Mouse (Mus musculus) forebrain, embryonic 16.5 days (tissue): ENCODE measurements around the gene Serping1. TPM values are rescaled to one million over a fixed set of nuclear protein-coding genes. Genes with fewer than 3 reads are reported as not detected.
"Not testable (repeated sequence)": the region's sequence is repeated elsewhere in the genome, so short reads cannot be mapped to it uniquely, and the experiment has no call there.

Source experiments
- ATAC-seq: fragments of 200-750 bp; cut with Nextera tagmentation; 2 replicates; pipeline ENCODE4 v1.8.0; 2017; ENCODE audit warnings: mild to moderate bottlenecking, moderate library complexity
- H3K27ac ChIP-seq: fragments of 300-500 bp; sonication (generic); 2 replicates; pipeline ENCODE4 v1.5.1; 2014; ENCODE audit warnings: low read length, control low read depth
- H3K27me3 ChIP-seq: fragments of 300-500 bp; sonication (generic); replicated peaks from 2 replicates; pipeline ENCODE4 v1.6.1; 2014; ENCODE audit warnings: low read length; ENCODE audit not compliant: control insufficient read depth, insufficient read depth
- H3K36me3 ChIP-seq: fragments of 300-500 bp; sonication (generic); 2 replicates; pipeline ENCODE4 v1.6.1; 2014; ENCODE audit not compliant: control insufficient read depth, insufficient read depth
- H3K4me1 ChIP-seq: fragments of 300-500 bp; sonication (generic); replicated peaks from 2 replicates; pipeline ENCODE4 v1.6.1; 2014; ENCODE audit warnings: low read length; ENCODE audit not compliant: control insufficient read depth, insufficient read depth
- H3K4me2 ChIP-seq: fragments of 300-500 bp; sonication (generic); 2 replicates; pipeline ENCODE4 v1.6.1; 2014; ENCODE audit warnings: mild to moderate bottlenecking, low read length, control low read depth
- H3K4me3 ChIP-seq: fragments of 300-500 bp; sonication (generic); replicated peaks from 2 replicates; pipeline ENCODE4 v1.5.1; 2014; ENCODE audit warnings: mild to moderate bottlenecking, low read length, control low read depth
- H3K9ac ChIP-seq: fragments of 300-500 bp; sonication (generic); replicated peaks from 2 replicates; pipeline ENCODE4 v1.6.1; 2014; ENCODE audit warnings: low read depth, low read length, control low read depth
- H3K9me3 ChIP-seq: fragments of 300-500 bp; sonication (generic); 2 replicates; pipeline ENCODE4 v1.6.1; 2016; ENCODE audit warnings: low read length; ENCODE audit not compliant: control insufficient read depth
- WGBS: fragments of 180-500 bp; shearing (Covaris S2); extraction: QIAGEN DNeasy Blood & Tissue Kit; methylation state at CpG from one replicate; pipeline ENCODE4 v1.1.7; 2014; 5-methylcytosine and 5-hydroxymethylcytosine counted together
- polyA plus RNA-seq: library from polyadenylated mRNA; unstranded; fragments of >200 nt; fragmentation: Nextera tagmentation; extraction: Ambion mirVana; gene quantifications from 2 replicates; pipeline ENCODE4 v1.2.1, GENCODE M21; 2015

Gene Serping1
- polyA plus RNA-seq, 1 experiment from 2014 or later, result 25.0 TPM

DNA sequence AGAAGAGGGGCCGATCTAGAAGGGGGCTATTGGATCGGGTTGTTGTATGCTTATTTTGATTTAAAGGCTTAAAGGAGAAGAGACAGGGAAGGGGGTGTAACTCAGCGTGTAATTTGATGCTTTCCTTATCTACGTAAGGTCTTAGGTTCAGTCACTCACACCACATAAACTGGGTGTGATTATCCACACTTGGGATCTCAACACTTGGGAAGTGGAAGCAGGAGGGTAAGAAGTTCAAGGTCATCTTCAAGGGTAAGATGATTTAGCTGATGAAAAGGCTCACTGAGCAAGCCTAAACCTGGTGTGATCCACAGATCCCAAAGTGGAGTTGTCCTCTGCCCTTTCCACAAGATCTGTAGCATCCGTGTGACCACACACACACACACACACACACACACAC is 31.3 kb upstream of the Serping1 start:
- no peaks in the 10 kb centered on the region for H3K36me3 ChIP-seq
- H3K9ac ChIP-seq, result no peak overlapping the region
- H3K4me3 ChIP-seq, result no peak overlapping the region
- H3K4me2 ChIP-seq, result no peak overlapping the region
- H3K27ac ChIP-seq, result no peak overlapping the region
- no peak for ATAC-seq
- no peaks in the 10 kb centered on the region for H3K9me3 ChIP-seq
- H3K4me1 ChIP-seq, result peaks cover 6% of the 10 kb centered on the region; the same call in 1 of the 2 replicates
- WGBS, result 85% methylated on average over 5 of the region's 5 CpGs
- H3K27me3 ChIP-seq, result no peaks in the 10 kb centered on the region

DNA sequence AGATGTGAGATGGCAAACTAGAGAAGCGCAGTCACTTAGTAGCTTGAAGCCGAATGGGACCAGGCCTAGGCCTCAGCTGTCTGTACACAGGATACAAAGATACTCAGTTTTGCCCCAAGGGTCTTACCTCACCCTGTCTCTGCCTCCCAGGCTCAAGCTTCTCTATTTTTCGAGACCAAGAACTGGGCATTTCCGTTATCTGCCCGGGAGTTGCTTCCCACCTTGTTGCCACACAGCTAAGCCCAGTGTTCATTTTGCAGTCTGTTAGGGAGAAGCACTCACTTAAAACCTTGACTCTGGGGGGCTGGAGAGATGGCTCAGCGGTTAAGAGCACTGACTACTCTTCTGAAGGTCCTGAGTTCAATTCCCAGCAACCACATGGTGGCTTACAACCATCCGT is 28.7 kb upstream of the Serping1 start:
- H3K9me3 ChIP-seq, result no peaks in the 10 kb centered on the region
- 92% methylated on average over 7 of the region's 7 CpGs for WGBS

DNA sequence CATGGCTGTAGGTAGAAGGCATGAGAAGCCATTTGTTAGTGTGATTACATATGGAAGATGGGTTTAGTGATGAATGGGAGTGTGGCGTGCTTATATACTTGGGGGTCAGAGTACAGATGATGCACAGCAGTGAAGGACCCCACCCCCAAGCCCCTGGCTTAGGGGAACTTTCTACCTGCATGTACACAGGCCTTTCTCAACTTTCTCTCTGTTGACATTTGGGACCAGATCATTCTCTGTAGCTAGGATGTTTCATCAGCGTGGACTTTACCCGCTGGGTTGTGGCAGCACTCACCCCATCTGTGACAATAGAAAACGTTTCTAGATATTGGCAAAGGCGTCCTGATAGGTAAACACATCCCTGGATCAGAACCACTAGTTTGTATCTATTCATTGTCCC is 26.0 kb upstream of the Serping1 start:
- not testable (repeated sequence) for ATAC-seq, H3K27me3 ChIP-seq, H3K4me3 ChIP-seq, H3K4me2 ChIP-seq, H3K4me1 ChIP-seq, H3K9me3 ChIP-seq, H3K36me3 ChIP-seq, H3K27ac ChIP-seq, H3K9ac ChIP-seq
- WGBS, result 78% methylated on average over 5 of the region's 5 CpGs

More for the DNA sequence above, 28.7 kb upstream of the Serping1 start:
- Histone ChIP-seq H3K4me1 (peaks cover 5% of the 10 kb centered on the region; the same call in 1 of the 2 replicates), H3K9ac (no peak overlapping the region), H3K36me3 (no peaks in the 10 kb centered on the region), H3K4me3 (no peak overlapping the region), H3K27me3 (no peaks in the 10 kb centered on the region), H3K27ac (no peak overlapping the region), H3K4me2 (no peak overlapping the region)
- ATAC-seq, result no peak

DNA sequence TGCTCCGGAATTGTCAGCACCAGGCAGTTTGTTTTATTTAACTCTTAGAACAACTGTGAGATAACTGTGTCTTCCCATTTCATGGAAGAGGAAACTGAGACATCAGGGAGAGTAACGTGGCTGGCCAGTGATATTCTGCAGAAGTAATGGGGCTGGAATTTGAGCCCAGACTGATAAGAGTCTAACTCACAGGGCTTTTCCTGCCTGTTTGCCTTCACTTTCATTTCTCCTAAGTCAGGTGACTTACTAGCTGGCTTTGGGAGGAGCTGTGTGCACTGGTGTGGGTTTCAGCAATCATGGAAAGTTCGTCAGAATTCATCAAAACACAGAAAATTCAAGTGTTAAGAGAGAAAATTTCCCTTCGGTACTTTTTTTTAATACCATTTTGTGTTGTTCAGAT is 25.1 kb upstream of the Serping1 start:
- H3K4me2 ChIP-seq, result no peak overlapping the region
- no peak overlapping the region for H3K9ac ChIP-seq
- no peak overlapping the region for H3K4me3 ChIP-seq
- 86% methylated on average over 4 of the region's 4 CpGs for WGBS
- H3K36me3 ChIP-seq, result no peaks in the 10 kb centered on the region
- no peak overlapping the region for H3K27ac ChIP-seq
- H3K27me3 ChIP-seq, result no peaks in the 10 kb centered on the region
- peaks cover 5% of the 10 kb centered on the region; the same call in 1 of the 2 replicates for H3K4me1 ChIP-seq
- H3K9me3 ChIP-seq, result no peaks in the 10 kb centered on the region
- ATAC-seq, result no peak

DNA sequence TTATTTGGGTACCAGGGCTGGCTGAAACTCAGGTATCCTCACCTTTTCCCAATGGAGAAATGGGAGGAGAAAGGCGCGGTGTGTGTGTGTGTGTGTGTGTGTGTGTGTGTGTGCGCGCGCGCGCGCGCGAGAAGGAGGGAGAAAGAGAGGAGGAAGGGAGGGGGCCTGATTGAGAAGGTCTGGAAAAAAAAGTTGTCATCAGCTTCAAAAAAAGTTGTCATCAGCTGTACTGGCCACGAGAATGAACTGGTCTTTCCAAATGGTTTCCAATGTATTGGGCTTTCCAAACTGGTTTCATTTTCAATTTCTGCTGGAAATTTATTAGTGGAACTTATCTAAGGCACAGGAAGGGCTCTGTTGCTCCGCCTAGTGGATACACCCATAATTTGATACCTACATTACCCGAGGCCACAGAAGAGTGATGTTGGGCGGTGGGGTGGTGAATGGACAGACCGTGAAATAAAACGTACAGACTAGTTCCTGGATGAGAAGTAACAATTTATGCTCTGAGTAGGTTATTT is 23.9 kb upstream of the Serping1 start:
- no peaks in the 10 kb centered on the region for H3K9me3 ChIP-seq
- WGBS, result 0% methylated on average over 16 of the region's 16 CpGs
- H3K4me3 ChIP-seq, result peak overlapping the region; percentile 60
- no peaks in the 10 kb centered on the region for H3K27me3 ChIP-seq
- peak overlapping the region; percentile 71 for H3K9ac ChIP-seq
- H3K36me3 ChIP-seq, result no peaks in the 10 kb centered on the region
- peak; percentile 67 for ATAC-seq
- H3K4me1 ChIP-seq, result peaks cover 5% of the 10 kb centered on the region; the same call in 1 of the 2 replicates
- H3K27ac ChIP-seq, result no peak overlapping the region
- H3K4me2 ChIP-seq, result peak overlapping the region; percentile 98

DNA sequence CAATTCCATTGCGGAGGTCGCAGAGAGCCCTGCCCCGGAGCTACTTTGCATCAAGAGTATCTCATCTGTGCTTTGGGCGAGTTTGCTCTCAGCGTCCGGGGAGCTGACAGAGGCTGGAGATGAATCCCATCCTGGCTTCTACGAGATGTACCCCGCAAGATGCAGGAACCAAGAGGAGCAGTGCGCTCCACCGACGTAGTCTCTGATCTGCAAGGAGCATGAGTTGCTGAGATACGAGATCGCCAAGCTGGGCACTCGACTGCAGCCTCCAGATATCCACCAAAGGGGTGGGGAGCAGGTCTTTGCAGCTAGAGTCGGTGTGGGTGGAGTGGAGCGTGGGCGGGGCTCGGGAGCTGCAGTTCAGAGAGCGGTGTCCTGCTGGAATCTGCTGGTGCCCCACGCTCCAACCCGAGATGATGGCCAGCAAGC is 23.3 kb upstream of the Serping1 start, which contains the start of gene Ube2l6:
Gene Ube2l6, plus strand, starts transcription at position 336 of the 429 bp plus-strand sequence.
- peak within 1 kb of the TSS; percentile 60 for H3K4me3 ChIP-seq
- no peaks in the 10 kb centered on the region for H3K36me3 ChIP-seq
- peaks cover 5% of the 10 kb centered on the region; the same call in 1 of the 2 replicates for H3K4me1 ChIP-seq
- H3K9me3 ChIP-seq, result no peaks in the 10 kb centered on the region
- peak within 1 kb of the TSS; percentile 71 for H3K9ac ChIP-seq
- peak; percentile 72 for ATAC-seq
- peak within 1 kb of the TSS; percentile 98 for H3K4me2 ChIP-seq
- H3K27me3 ChIP-seq, result no peaks in the 10 kb centered on the region
- no peak within 1 kb of the TSS for H3K27ac ChIP-seq
- 0% methylated on average over 21 of the region's 21 CpGs for WGBS

DNA sequence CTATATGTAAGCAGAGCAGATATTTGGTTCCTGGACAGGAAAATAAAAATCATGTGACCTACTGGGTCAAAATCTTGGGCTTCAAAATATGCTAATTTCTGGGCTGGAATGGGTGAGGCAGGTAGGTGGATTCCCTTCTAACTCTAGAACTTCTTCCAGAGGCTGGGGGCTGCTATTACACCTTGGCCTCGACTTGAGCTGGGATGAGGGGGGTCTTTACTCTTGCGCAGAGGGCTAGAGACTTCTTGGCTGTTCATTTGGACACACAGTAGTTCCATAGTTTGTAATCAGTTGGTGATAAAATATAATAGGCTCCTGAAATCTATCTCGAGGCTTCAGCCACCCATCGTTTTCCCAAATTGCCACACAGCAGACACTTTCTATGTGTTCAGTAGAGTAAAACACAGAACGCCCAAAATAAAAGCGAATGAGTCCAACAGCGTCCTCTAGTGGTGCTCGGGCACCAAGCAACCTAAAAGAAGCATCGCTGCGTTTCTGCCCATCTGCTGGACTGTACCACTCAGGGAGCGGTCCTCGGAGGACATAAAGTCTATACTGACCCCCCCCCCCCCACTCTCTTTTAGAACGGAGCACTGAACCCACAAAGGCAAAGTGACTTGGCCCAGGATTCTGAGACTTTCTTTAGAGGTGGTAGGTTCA is 22.7 kb upstream of the Serping1 start:
- Histone ChIP-seq H3K4me1 (peaks cover 5% of the 10 kb centered on the region; the same call in 1 of the 2 replicates), H3K36me3 (no peaks in the 10 kb centered on the region), H3K9me3 (no peaks in the 10 kb centered on the region), H3K27me3 (no peaks in the 10 kb centered on the region), H3K4me3 (peak overlapping the region; percentile 60), H3K4me2 (peak overlapping the region; percentile 98), H3K9ac (peak overlapping the region; percentile 71; the same call in 1 of the 2 replicates), H3K27ac (no peak overlapping the region)
- ATAC-seq, result peak; percentile 65
- 8% methylated on average over 13 of the region's 13 CpGs for WGBS

DNA sequence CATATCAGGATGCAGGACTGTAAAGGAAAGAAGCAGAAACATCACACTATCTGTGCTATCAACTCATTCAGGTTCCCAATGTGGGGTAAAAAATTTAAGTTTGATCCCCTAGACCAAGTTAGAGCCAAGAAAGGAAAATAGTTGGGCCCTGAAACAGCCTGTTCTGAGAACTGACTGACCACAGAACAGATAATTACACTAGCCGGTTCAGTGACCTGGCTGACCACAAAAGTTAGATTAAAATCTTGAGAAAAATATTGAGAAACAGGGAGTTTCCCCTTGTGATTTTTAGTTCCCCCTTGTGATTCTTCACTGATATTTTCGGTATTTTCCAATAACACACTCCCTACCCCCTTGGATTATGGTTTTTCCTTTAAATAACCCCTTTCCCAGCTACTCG is 18.6 kb upstream of the Serping1 start:
- H3K27me3 ChIP-seq, result no peaks in the 10 kb centered on the region
- no peaks in the 10 kb centered on the region for H3K4me1 ChIP-seq
- no peaks in the 10 kb centered on the region for H3K36me3 ChIP-seq
- no peak overlapping the region for H3K4me3 ChIP-seq
- no peaks in the 10 kb centered on the region for H3K9me3 ChIP-seq
- no peak for ATAC-seq
- H3K4me2 ChIP-seq, result no peak overlapping the region
- WGBS, result 80% methylated on average over 3 of the region's 3 CpGs
- no peak overlapping the region for H3K27ac ChIP-seq
- H3K9ac ChIP-seq, result no peak overlapping the region

DNA sequence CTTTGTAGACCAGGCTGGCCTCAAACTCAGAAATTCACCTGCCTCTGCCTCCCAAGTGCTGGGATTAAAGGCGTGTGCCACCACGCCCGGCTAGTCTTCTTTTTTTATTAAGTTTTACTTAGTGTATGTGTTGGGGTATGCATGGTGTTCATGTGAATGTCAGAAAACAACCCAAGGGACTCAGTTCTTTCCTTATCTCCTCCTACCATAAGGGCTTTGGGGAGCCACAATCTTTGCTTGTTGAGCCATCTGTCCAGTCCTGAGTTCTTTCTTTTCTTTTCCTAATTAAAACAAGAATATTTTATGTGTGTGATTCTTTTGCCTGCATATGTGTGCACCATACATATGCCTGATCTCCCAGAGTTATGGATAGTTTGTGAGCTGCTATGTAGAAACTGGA is 17.9 kb upstream of the Serping1 start:
- no peaks in the 10 kb centered on the region for H3K36me3 ChIP-seq
- no peak for ATAC-seq
- H3K4me3 ChIP-seq, result no peak overlapping the region
- H3K9ac ChIP-seq, result no peak overlapping the region
- H3K27me3 ChIP-seq, result no peaks in the 10 kb centered on the region
- no peak overlapping the region for H3K27ac ChIP-seq
- no peaks in the 10 kb centered on the region for H3K9me3 ChIP-seq
- 91% methylated on average over 3 of the region's 3 CpGs for WGBS
- H3K4me2 ChIP-seq, result no peak overlapping the region
- no peaks in the 10 kb centered on the region for H3K4me1 ChIP-seq
